Mouse (Mus musculus): Measurements from ENCODE around the gene Fam120b. TPM values are rescaled to one million over a fixed set of nuclear protein-coding genes. Genes with fewer than 3 reads are reported as not detected.

Gene Fam120b
- polyA plus RNA-seq, 1 experiment from 2014 or later: 8.0 TPM

DNA sequence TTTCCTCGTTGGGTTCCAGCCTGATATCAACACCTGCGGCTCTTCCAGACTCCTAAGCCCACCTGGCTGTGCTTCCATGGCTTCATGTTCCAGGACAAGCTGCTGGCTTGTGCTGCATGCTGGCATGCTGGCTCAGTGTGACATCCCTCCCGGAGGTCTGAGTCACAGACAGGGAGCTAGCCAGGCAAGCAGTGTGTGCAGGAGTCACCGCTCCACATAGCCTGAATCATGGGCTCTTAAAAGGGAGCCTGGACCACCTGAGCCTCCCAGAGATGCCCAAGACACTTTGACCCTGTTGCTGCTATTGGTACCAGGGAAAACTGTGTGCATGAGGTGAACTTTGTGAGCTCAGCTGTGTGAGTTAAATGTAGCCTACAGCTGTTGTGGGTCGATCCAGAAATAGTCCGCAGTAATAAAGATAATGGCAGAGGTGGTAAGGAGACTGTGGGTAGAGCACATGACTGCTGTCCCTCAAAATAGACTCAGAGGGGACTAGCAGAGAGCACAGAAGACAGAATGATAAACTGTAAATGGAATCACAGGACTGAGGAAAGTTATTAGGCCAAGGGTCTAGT, 66.0 kb downstream of the Fam120b start:
- Histone ChIP-seq H3K27me3 (ENCODE audit: control insufficient read depth, insufficient read depth, low read depth, low read length) (no peaks in the 10 kb centered on the region), H3K27ac (ENCODE audit: low read length) (no peak overlapping the region), H3K4me3 (ENCODE audit: low read depth, low read length) (no peak overlapping the region), H3K4me1 (ENCODE audit: control insufficient read depth, low read depth, low read length) (no peaks in the 10 kb centered on the region), H3K9me3 (replicated peaks; ENCODE audit: control insufficient read depth, low read length) (no peaks in the 10 kb centered on the region), H3K4me2 (ENCODE audit: low read depth, low read length) (no peak overlapping the region), H3K9ac (ENCODE audit: low read depth, low read length) (no peak overlapping the region), H3K36me3 (ENCODE audit: control insufficient read depth, insufficient read depth) (no peaks in the 10 kb centered on the region)
- 79% methylated on average over 6 of the region's 6 CpGs for WGBS (ENCODE audit: insufficient replicate concordance)
- no peak for ATAC-seq (ENCODE audit: low read depth)

DNA sequence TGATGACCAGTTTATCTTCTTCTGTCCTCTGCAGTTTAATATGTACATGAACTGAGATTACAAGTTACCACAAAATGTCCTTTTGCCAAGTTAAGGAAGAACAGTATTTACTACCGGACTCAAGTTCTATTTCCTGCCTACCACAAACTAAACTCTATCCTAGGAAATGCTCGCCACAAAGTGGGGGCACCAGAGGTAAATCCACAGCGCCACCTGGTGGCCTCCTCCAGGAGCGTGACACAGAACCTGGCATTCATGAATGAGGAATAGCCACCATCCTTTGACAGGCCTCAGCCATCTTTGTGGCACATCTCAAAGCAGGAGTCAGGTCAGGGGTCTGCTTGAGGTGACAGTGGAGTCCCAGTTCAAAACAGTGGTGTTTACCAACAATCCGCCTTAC, 71.7 kb downstream of the Fam120b start:
- Histone ChIP-seq H3K27ac (ENCODE audit: low read length) (no peak overlapping the region), H3K4me1 (ENCODE audit: control insufficient read depth, low read depth, low read length) (no peaks in the 10 kb centered on the region), H3K9ac (ENCODE audit: low read depth, low read length) (no peak overlapping the region), H3K36me3 (ENCODE audit: control insufficient read depth, insufficient read depth) (peaks cover 7% of the 10 kb centered on the region; the same call in 1 of the 2 replicates), H3K9me3 (replicated peaks; ENCODE audit: control insufficient read depth, low read length) (no peaks in the 10 kb centered on the region), H3K4me3 (ENCODE audit: low read depth, low read length) (no peak overlapping the region), H3K4me2 (ENCODE audit: low read depth, low read length) (no peak overlapping the region), H3K27me3 (ENCODE audit: control insufficient read depth, insufficient read depth, low read depth, low read length) (no peaks in the 10 kb centered on the region)
- 0 out of 2 replicates have a peak, but pooled peaks have one; percentile 37 for ATAC-seq (ENCODE audit: low read depth)
- WGBS (ENCODE audit: insufficient replicate concordance): 15% methylated on average over 5 of the region's 5 CpGs

DNA sequence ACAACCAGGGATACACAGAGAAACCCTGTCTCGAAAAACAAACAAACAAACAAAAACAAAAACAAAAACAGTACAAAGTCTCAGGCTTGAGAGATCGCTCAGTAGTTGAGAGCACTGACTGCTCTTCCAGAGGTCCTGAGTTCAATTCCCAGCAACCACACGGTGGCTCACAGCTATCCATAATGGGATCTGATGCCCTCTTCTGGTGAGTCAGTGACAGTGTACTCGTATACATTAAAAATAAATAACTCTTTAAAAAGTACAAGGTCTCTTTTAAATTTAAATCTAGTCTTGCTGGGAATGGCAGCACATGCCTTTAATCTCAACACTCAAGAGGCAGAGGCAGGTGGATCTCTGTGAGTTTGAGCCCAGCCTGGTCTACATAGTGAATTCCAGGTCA, 76.7 kb downstream of the Fam120b start:
- Histone ChIP-seq H3K9ac (ENCODE audit: low read depth, low read length) (no peak overlapping the region), H3K36me3 (ENCODE audit: control insufficient read depth, insufficient read depth) (peaks cover 43% of the 10 kb centered on the region), H3K4me1 (ENCODE audit: control insufficient read depth, low read depth, low read length) (no peaks in the 10 kb centered on the region), H3K27me3 (ENCODE audit: control insufficient read depth, insufficient read depth, low read depth, low read length) (no peaks in the 10 kb centered on the region), H3K9me3 (replicated peaks; ENCODE audit: control insufficient read depth, low read length) (no peaks in the 10 kb centered on the region), H3K27ac (ENCODE audit: low read length) (no peak overlapping the region), H3K4me3 (ENCODE audit: low read depth, low read length) (no peak overlapping the region), H3K4me2 (ENCODE audit: low read depth, low read length) (no peak overlapping the region)
- WGBS (ENCODE audit: insufficient replicate concordance): 75% methylated on average over 4 of the region's 4 CpGs
- no peak for ATAC-seq (ENCODE audit: low read depth)

Other genes with a start within 250 kb of the Fam120b start
- gene Dll1, start 19.3 kb upstream of the Fam120b start, polyA plus RNA-seq (2015; fragmentation: Nextera tagmentation; extraction: Ambion mirVana): 0.99 and 1.2 TPM in 2 replicates
- gene Psmb1, start 103.5 kb downstream of the Fam120b start, polyA plus RNA-seq (2015; fragmentation: Nextera tagmentation; extraction: Ambion mirVana): 108 and 120 TPM in 2 replicates
- gene Tbp, start 103.7 kb downstream of the Fam120b start, polyA plus RNA-seq (2015; fragmentation: Nextera tagmentation; extraction: Ambion mirVana): 17.1 and 17.3 TPM in 2 replicates
- gene Pdcd2, start 131.1 kb downstream of the Fam120b start, polyA plus RNA-seq (2015; fragmentation: Nextera tagmentation; extraction: Ambion mirVana): 16.3 and 22.7 TPM in 2 replicates
- gene Prdm9, start 168.2 kb downstream of the Fam120b start, polyA plus RNA-seq (2015; fragmentation: Nextera tagmentation; extraction: Ambion mirVana): 0.43 and 0.74 TPM in 2 replicates